Mouse (Mus musculus) forebrain, embryonic 16.5 days (tissue): ENCODE data around the gene Cdx2. TPM values are rescaled to one million over a fixed set of nuclear protein-coding genes. Genes with fewer than 3 reads are reported as not detected.

ENCODE experiments used
- ATAC-seq: fragments of 200-750 bp; cut with Nextera tagmentation; 2 replicates; pipeline ENCODE4 v1.8.0; 2017; ENCODE audit warnings: mild to moderate bottlenecking, moderate library complexity
- H3K27ac ChIP-seq: fragments of 300-500 bp; sonication (generic); 2 replicates; pipeline ENCODE4 v1.5.1; 2014; ENCODE audit warnings: low read length, control low read depth
- H3K27me3 ChIP-seq: fragments of 300-500 bp; sonication (generic); replicated peaks from 2 replicates; pipeline ENCODE4 v1.6.1; 2014; ENCODE audit warnings: low read length; ENCODE audit not compliant: control insufficient read depth, insufficient read depth
- H3K36me3 ChIP-seq: fragments of 300-500 bp; sonication (generic); 2 replicates; pipeline ENCODE4 v1.6.1; 2014; ENCODE audit not compliant: control insufficient read depth, insufficient read depth
- H3K4me1 ChIP-seq: fragments of 300-500 bp; sonication (generic); replicated peaks from 2 replicates; pipeline ENCODE4 v1.6.1; 2014; ENCODE audit warnings: low read length; ENCODE audit not compliant: control insufficient read depth, insufficient read depth
- H3K4me2 ChIP-seq: fragments of 300-500 bp; sonication (generic); 2 replicates; pipeline ENCODE4 v1.6.1; 2014; ENCODE audit warnings: mild to moderate bottlenecking, low read length, control low read depth
- H3K4me3 ChIP-seq: fragments of 300-500 bp; sonication (generic); replicated peaks from 2 replicates; pipeline ENCODE4 v1.5.1; 2014; ENCODE audit warnings: mild to moderate bottlenecking, low read length, control low read depth
- H3K9ac ChIP-seq: fragments of 300-500 bp; sonication (generic); replicated peaks from 2 replicates; pipeline ENCODE4 v1.6.1; 2014; ENCODE audit warnings: low read depth, low read length, control low read depth
- H3K9me3 ChIP-seq: fragments of 300-500 bp; sonication (generic); 2 replicates; pipeline ENCODE4 v1.6.1; 2016; ENCODE audit warnings: low read length; ENCODE audit not compliant: control insufficient read depth
- WGBS: fragments of 180-500 bp; shearing (Covaris S2); extraction: QIAGEN DNeasy Blood & Tissue Kit; methylation state at CpG from one replicate; pipeline ENCODE4 v1.1.7; 2014; 5-methylcytosine and 5-hydroxymethylcytosine counted together
- microRNA-seq: library from miRNA; unstranded; fragments of <30 nt; microRNA quantifications from one replicate; pipeline ENCODE4, GENCODE M21; 2017
- polyA plus RNA-seq: library from polyadenylated mRNA; unstranded; fragments of >200 nt; fragmentation: Nextera tagmentation; extraction: Ambion mirVana; gene quantifications from 2 replicates; pipeline ENCODE4 v1.2.1, GENCODE M21; 2015

The Cdx2 gene
- polyA plus RNA-seq, 1 experiment from 2014 or later, result not detected

DNA sequence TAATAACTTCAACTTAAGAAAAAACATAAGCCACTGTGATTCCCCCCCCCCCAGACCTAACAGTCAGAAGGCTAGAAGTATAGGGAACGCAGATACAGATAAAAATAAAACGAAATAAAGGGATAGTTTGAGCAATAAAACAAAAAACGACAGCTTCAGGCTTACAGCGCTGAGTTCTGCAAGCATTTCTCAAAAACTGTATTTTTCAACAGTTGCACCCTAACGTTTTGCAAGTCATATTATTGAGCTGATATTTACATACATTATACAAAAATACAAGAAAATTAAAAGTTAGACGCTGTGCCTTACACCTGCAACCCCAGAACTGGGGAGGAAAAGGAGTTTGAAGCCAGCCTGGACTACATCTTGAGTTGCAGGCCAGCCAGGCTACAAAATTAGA lies 37.7 kb downstream of the Cdx2 start:
- 3% methylated on average over 6 of the region's 6 CpGs for WGBS
- H3K4me2 ChIP-seq, result no peak overlapping the region
- H3K4me1 ChIP-seq, result no peaks in the 10 kb centered on the region
- no peak overlapping the region for H3K27ac ChIP-seq
- H3K9ac ChIP-seq, result no peak overlapping the region
- H3K4me3 ChIP-seq, result no peak overlapping the region
- H3K27me3 ChIP-seq, result peaks cover 86% of the 10 kb centered on the region
- no peak for ATAC-seq
- no peaks in the 10 kb centered on the region for H3K36me3 ChIP-seq
- H3K9me3 ChIP-seq, result no peaks in the 10 kb centered on the region

DNA sequence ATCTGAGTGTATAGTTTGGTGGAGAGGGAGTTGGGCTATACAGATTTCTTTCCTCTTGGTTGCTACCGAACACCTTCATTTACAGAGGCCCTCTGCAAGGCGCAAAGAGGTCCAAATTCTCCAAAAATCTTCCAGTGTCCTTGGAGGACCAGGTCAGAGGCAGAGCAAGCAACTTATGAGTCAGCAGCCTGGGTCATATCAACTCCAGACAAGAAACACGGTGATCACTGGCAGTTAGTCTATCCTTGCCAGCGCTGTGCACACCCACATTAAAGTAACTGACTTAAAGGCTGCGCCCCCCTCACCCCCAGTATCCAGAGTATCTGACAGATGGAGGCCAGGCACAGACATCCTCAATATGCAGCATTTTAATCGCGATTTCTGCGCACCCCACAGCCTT lies 38.3 kb downstream of the Cdx2 start:
- Histone ChIP-seq H3K4me2 (no peak overlapping the region), H3K27ac (no peak overlapping the region), H3K4me1 (no peaks in the 10 kb centered on the region), H3K36me3 (no peaks in the 10 kb centered on the region), H3K9me3 (no peaks in the 10 kb centered on the region), H3K27me3 (peaks cover 86% of the 10 kb centered on the region), H3K4me3 (no peak overlapping the region), H3K9ac (no peak overlapping the region)
- 0% methylated on average over 8 of the region's 8 CpGs for WGBS
- no peak for ATAC-seq

DNA sequence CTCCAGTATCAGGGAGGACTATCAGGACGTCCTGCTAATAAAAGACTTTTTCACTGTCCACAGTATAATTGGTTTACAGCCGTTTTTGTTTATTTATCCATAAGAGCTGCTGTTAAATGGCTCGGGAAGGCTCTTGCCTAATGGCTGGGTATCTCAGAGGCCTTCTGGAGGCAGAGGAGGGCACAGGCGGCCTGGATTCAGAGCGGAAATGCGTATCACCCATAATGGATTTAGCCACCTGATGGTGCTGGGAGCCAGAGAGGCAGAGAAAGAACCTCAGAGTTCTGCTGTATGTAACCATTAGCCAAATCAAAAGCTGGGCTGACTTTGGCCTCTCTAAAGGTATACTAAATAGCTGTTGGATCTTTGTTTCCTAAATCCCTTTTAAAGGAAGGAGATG lies 39.6 kb downstream of the Cdx2 start:
- H3K27ac ChIP-seq, result no peak overlapping the region
- H3K4me1 ChIP-seq, result no peaks in the 10 kb centered on the region
- no peaks in the 10 kb centered on the region for H3K9me3 ChIP-seq
- H3K36me3 ChIP-seq, result no peaks in the 10 kb centered on the region
- peaks cover 84% of the 10 kb centered on the region for H3K27me3 ChIP-seq
- H3K4me3 ChIP-seq, result no peak overlapping the region
- no peak for ATAC-seq
- H3K9ac ChIP-seq, result no peak overlapping the region
- no peak overlapping the region for H3K4me2 ChIP-seq
- 5% methylated on average over 6 of the region's 6 CpGs for WGBS

DNA sequence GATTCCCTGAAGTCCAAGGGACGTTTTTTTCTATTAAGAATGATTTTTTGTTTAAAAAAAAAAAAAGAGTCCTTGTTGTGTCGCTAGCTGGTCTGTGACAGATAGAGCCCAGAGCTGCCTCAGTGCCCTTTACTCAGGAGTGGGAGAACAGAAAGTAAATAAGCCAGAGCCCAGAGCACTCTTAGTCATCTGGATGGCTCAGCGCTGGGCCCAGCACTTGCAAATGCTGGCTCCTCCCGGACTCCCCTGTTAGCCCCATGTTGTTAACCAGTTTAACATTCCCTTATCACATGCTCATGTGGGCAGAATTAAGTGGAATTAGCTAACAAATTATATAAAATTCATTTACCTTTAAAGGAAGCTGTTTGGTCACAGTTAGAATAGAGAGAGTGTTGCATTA lies 43.1 kb downstream of the Cdx2 start:
- Histone ChIP-seq H3K9ac (no peak overlapping the region), H3K4me2 (no peak overlapping the region), H3K9me3 (no peaks in the 10 kb centered on the region), H3K4me3 (no peak overlapping the region), H3K27me3 (peaks cover 56% of the 10 kb centered on the region), H3K4me1 (no peaks in the 10 kb centered on the region), H3K36me3 (no peaks in the 10 kb centered on the region), H3K27ac (no peak overlapping the region)
- 55% methylated on average over 4 of the region's 4 CpGs for WGBS
- ATAC-seq, result no peak

DNA sequence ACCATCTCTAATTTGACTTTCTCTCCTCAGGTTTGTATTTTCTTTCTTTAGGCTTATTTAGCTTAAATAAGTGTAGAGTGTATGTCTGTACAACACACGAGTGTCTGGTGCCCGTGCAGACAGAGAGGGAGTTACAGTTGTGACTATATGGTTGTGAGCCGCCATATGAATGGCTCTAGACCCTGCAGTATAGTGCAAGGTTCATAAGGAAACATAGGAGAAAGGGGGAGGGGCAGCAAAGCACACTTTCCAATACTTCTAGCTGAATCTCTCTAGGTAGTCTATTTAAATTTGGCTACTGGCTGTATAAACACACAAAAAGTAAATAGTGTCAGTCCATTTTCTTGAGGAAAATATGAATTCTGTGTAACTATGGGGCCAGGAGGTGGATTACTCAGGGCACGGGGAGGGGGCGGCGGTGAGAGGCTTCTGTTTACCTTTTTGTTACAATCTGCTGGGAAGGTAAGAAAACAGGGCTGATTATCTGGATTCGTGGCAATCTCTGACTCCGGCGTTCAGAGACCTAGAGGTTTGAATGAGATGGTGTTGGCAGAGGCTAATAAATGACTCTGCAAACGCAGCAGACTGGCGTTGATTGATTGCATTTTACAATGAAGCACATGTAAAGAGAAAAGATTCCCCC lies 45.0 kb downstream of the Cdx2 start:
- Histone ChIP-seq H3K4me3 (no peak overlapping the region), H3K4me1 (no peaks in the 10 kb centered on the region), H3K27ac (no peak overlapping the region), H3K9me3 (no peaks in the 10 kb centered on the region), H3K36me3 (no peaks in the 10 kb centered on the region), H3K4me2 (no peak overlapping the region), H3K27me3 (peaks cover 38% of the 10 kb centered on the region), H3K9ac (no peak overlapping the region)
- ATAC-seq, result no peak
- 65% methylated on average over 11 of the region's 11 CpGs for WGBS

DNA sequence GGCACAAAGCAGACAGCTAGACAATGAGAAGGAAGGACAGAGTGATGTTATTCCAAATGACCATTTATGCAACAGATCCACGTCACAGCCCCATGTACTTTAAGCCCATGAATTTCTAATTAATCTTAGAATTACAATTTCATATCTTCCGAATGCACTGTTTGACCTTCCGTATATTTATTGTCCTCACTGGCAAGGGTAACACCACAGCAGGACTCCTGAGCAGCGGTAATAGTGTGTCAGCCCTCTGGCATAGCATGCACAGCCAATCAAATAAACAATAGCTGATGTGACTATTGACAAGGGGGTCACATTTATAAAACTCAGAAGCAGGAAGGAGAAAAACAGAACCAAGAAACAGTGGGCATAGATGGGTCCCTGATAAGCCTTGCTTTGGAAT lies 46.3 kb downstream of the Cdx2 start:
- WGBS, result 79% methylated on average over 4 of the region's 4 CpGs
- Histone ChIP-seq H3K36me3 (no peaks in the 10 kb centered on the region), H3K4me1 (no peaks in the 10 kb centered on the region), H3K27me3 (peaks cover 27% of the 10 kb centered on the region), H3K9me3 (no peaks in the 10 kb centered on the region), H3K9ac (no peak overlapping the region), H3K4me2 (no peak overlapping the region), H3K4me3 (no peak overlapping the region), H3K27ac (no peak overlapping the region)
- no peak for ATAC-seq

DNA sequence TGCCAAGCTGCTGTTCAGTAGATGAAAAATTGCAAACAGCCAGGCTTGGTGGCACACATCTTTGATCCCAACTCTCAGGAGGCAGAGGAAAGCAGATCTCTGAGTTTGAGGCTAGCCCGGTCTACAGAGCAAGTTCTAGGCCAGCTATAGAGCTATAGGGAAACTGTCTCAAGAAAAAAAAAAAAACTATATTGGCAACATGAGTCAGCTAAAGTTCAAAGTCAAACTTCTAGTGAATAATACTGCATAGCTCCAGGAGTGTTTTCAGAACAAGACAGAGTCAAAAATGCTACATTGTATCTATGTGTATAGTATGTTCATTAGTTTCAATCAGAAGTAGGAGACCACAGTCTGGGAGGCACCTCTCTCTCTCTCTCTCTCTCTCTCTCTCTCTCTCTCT lies 46.9 kb downstream of the Cdx2 start:
- no peak overlapping the region for H3K9ac ChIP-seq
- H3K4me3 ChIP-seq, result no peak overlapping the region
- no peaks in the 10 kb centered on the region for H3K4me1 ChIP-seq
- no peak overlapping the region for H3K4me2 ChIP-seq
- H3K9me3 ChIP-seq, result no peaks in the 10 kb centered on the region
- no peaks in the 10 kb centered on the region for H3K36me3 ChIP-seq
- peaks cover 21% of the 10 kb centered on the region for H3K27me3 ChIP-seq
- 91% methylated on average over 1 of the region's 1 CpGs for WGBS
- ATAC-seq, result no peak
- H3K27ac ChIP-seq, result no peak overlapping the region

Small RNA genes lying within 50 kb of the gene (microRNA-seq; reads per million reads assigned to microRNA genes)
- not detected for gene Mir7k

Other genes starting within 250 kb of the Cdx2 start
- gene Lnx2, start 230.7 kb downstream of the Cdx2 start, polyA plus RNA-seq, result 12.8 and 14.3 TPM in 2 replicates
- 107 and 115 TPM in 2 replicates for gene Polr1d, start 230.2 kb downstream of the Cdx2 start, polyA plus RNA-seq
- gene Gsx1, start 118.6 kb downstream of the Cdx2 start, polyA plus RNA-seq, result 1.5 and 1.9 TPM in 2 replicates
- not detected in 2 replicates for gene Pdx1, start 37.3 kb downstream of the Cdx2 start, polyA plus RNA-seq
- gene Urad, start 15.2 kb upstream of the Cdx2 start, polyA plus RNA-seq, result not detected in 2 replicates
- 0.10 and 0.18 TPM in 2 replicates for gene Flt3, start 93.2 kb upstream of the Cdx2 start, polyA plus RNA-seq
- gene Pan3, start 122.9 kb upstream of the Cdx2 start, polyA plus RNA-seq, result 64.7 and 67.0 TPM in 2 replicates